Mouse (Mus musculus) heart, embryonic 16.5 days (tissue): ENCODE measurements around the gene Sds. TPM values are rescaled to one million over a fixed set of nuclear protein-coding genes. Genes with fewer than 3 reads are reported as not detected.

Experiments used
- ATAC-seq: fragments of 200-750 bp; cut with Nextera tagmentation; replicated peaks from 2 replicates; pipeline ENCODE4 v1.8.0; 2017; ENCODE audit warnings: moderate number of reproducible peaks; ENCODE audit not compliant: insufficient read depth, low FRiP score; ENCODE audit errors: extremely low read depth
- H3K27ac ChIP-seq: fragments of 300-500 bp; sonication (generic); 2 replicates; pipeline ENCODE4 v1.5.1; 2014; ENCODE audit warnings: mild to moderate bottlenecking, low read length, control low read depth, moderate library complexity
- H3K27me3 ChIP-seq: fragments of 300-500 bp; sonication (generic); 2 replicates; pipeline ENCODE4 v1.6.1; 2014; ENCODE audit warnings: low read length, mixed read lengths; ENCODE audit not compliant: control insufficient read depth, insufficient read depth
- H3K36me3 ChIP-seq: fragments of 300-500 bp; sonication (generic); 2 replicates; pipeline ENCODE4 v1.6.1; 2014; ENCODE audit not compliant: control insufficient read depth, insufficient read depth
- H3K4me1 ChIP-seq: fragments of 300-500 bp; sonication (generic); 2 replicates; pipeline ENCODE4 v1.6.1; 2014; ENCODE audit warnings: low read length, mixed read lengths; ENCODE audit not compliant: control insufficient read depth, insufficient read depth
- H3K4me2 ChIP-seq: fragments of 300-500 bp; sonication (generic); 2 replicates; pipeline ENCODE4 v1.6.1; 2014; ENCODE audit warnings: low read depth, mild to moderate bottlenecking, control low read depth, low read length
- H3K4me3 ChIP-seq: fragments of 300-500 bp; sonication (generic); 2 replicates; pipeline ENCODE4 v1.5.1; 2014; ENCODE audit warnings: mild to moderate bottlenecking, control low read depth, low read length
- H3K9ac ChIP-seq: fragments of 300-500 bp; sonication (generic); 2 replicates; pipeline ENCODE4 v1.6.1; 2014; ENCODE audit warnings: low read length, control low read depth
- H3K9me3 ChIP-seq: fragments of 300-500 bp; sonication (generic); replicated peaks from 2 replicates; pipeline ENCODE4 v1.6.1; 2016; ENCODE audit warnings: low read length; ENCODE audit not compliant: control insufficient read depth
- WGBS: fragments of 180-500 bp; shearing (Covaris S2); extraction: QIAGEN DNeasy Blood & Tissue Kit; methylation state at CpG from one replicate; pipeline ENCODE4 v1.1.7; 2014; 5-methylcytosine and 5-hydroxymethylcytosine counted together
- polyA plus RNA-seq: library from polyadenylated mRNA; unstranded; fragments of >200 nt; fragmentation: Nextera tagmentation; extraction: Ambion mirVana; gene quantifications from 2 replicates; pipeline ENCODE4 v1.2.1, GENCODE M21; 2015

Gene Sds
- polyA plus RNA-seq, 1 experiment from 2014 or later, result 0.56 TPM

- H3K9me3 ChIP-seq, result no peaks in the 10 kb centered on the region
- no peaks in the 10 kb centered on the region for H3K4me1 ChIP-seq
- WGBS, result 94% methylated on average over 2 of the region's 2 CpGs
- peaks cover 6% of the 10 kb centered on the region; the same call in 1 of the 2 replicates for H3K36me3 ChIP-seq
- H3K27me3 ChIP-seq, result no peaks in the 10 kb centered on the region
- no peak for ATAC-seq
- H3K27ac ChIP-seq, result no peak overlapping the region
- H3K9ac ChIP-seq, result no peak overlapping the region
- H3K4me3 ChIP-seq, result no peak overlapping the region
- no peak overlapping the region for H3K4me2 ChIP-seq
Measured at GRCm38 (mm10) chr5:120524736-120525135, 48.4 kb downstream of the Sds start.

- no peak overlapping the region for H3K4me3 ChIP-seq
- no peaks in the 10 kb centered on the region for H3K9me3 ChIP-seq
- no peaks in the 10 kb centered on the region for H3K27me3 ChIP-seq
- H3K4me2 ChIP-seq, result no peak overlapping the region
- no peak overlapping the region for H3K9ac ChIP-seq
- H3K4me1 ChIP-seq, result no peaks in the 10 kb centered on the region
- no peak overlapping the region for H3K27ac ChIP-seq
- peaks cover 6% of the 10 kb centered on the region; the same call in 1 of the 2 replicates for H3K36me3 ChIP-seq
- 42% methylated on average over 5 of the region's 5 CpGs for WGBS
- no peak for ATAC-seq
Measured at GRCm38 (mm10) chr5:120525737-120526136, 49.4 kb downstream of the Sds start.

GRCm38 (mm10) chr5:120526311-120526710 lies 50.0 kb downstream of the Sds start:
- Histone ChIP-seq H3K4me2 (no peak overlapping the region), H3K36me3 (peaks cover 6% of the 10 kb centered on the region; the same call in 1 of the 2 replicates), H3K9ac (no peak overlapping the region), H3K27ac (no peak overlapping the region), H3K4me3 (no peak overlapping the region), H3K4me1 (no peaks in the 10 kb centered on the region), H3K27me3 (no peaks in the 10 kb centered on the region), H3K9me3 (no peaks in the 10 kb centered on the region)
- no peak for ATAC-seq
- WGBS, result 79% methylated on average over 11 of the region's 11 CpGs

- no peaks in the 10 kb centered on the region for H3K27me3 ChIP-seq
- no peak overlapping the region for H3K27ac ChIP-seq
- no peaks in the 10 kb centered on the region for H3K4me1 ChIP-seq
- H3K4me2 ChIP-seq, result no peak overlapping the region
- no peak overlapping the region for H3K9ac ChIP-seq
- WGBS, result 83% methylated on average over 17 of the region's 20 CpGs
- H3K4me3 ChIP-seq, result no peak overlapping the region
- no peaks in the 10 kb centered on the region for H3K9me3 ChIP-seq
- ATAC-seq, result no peak
- H3K36me3 ChIP-seq, result peaks cover 2% of the 10 kb centered on the region; the same call in 1 of the 2 replicates
Measured at GRCm38 (mm10) chr5:120527296-120527964, 51.1 kb downstream of the Sds start.

- Histone ChIP-seq H3K9me3 (no peaks in the 10 kb centered on the region), H3K36me3 (peaks cover 2% of the 10 kb centered on the region; the same call in 1 of the 2 replicates), H3K4me3 (no peak overlapping the region), H3K27me3 (no peaks in the 10 kb centered on the region), H3K4me2 (no peak overlapping the region), H3K4me1 (peaks cover 5% of the 10 kb centered on the region; the same call in 1 of the 2 replicates), H3K27ac (no peak overlapping the region), H3K9ac (no peak overlapping the region)
- no peak for ATAC-seq
- 82% methylated on average over 8 of the region's 8 CpGs for WGBS
Measured at GRCm38 (mm10) chr5:120531631-120532030, 55.3 kb downstream of the Sds start.

Other genes starting within 250 kb of the Sds start
- not detected in 2 replicates for gene Lhx5, start 44.8 kb upstream of the Sds start, polyA plus RNA-seq
- 18.1 TPM in 2 replicates for gene Sdsl, start 3.7 kb upstream of the Sds start, polyA plus RNA-seq
- gene Plbd2, start 27.1 kb downstream of the Sds start, polyA plus RNA-seq, result 43.3 and 44.1 TPM in 2 replicates
- gene Slc8b1, start 34.6 kb downstream of the Sds start, polyA plus RNA-seq, result 3.5 and 4.3 TPM in 2 replicates
- gene Tpcn1, start 112.1 kb downstream of the Sds start, polyA plus RNA-seq, result 14.5 TPM in 2 replicates
- 0.36 and 0.42 TPM in 2 replicates for gene Iqcd, start 112.5 kb downstream of the Sds start, polyA plus RNA-seq
- 13.2 and 14.0 TPM in 2 replicates for gene Rita1, start 136.1 kb downstream of the Sds start, polyA plus RNA-seq
- 30.2 and 35.0 TPM in 2 replicates for gene Ddx54, start 136.2 kb downstream of the Sds start, polyA plus RNA-seq
- gene Cfap73, start 157.7 kb downstream of the Sds start, polyA plus RNA-seq, result 0.49 TPM in 1 of 2 replicates, not detected in the other
- gene Rasal1, start 172.3 kb downstream of the Sds start, polyA plus RNA-seq, result 0.70 and 0.74 TPM in 2 replicates
- 6.7 and 11.2 TPM in 2 replicates for gene Dtx1, start 235.4 kb downstream of the Sds start, polyA plus RNA-seq